7 mouse cellular contexts compared by ENCODE assay signal in genomic region chr6:148830355-148830747, GRCm38 (mm10). TPM values are rescaled to one million over a fixed set of nuclear protein-coding genes. Genes with fewer than 3 reads are reported as not detected.
DNase-seq lines count a peak whose midpoint lies in the region; ATAC-seq and TF ChIP-seq lines count a peak whose summit lies in the region.

No protein-coding gene starts in this region.

- H3K36me3 ChIP-seq in megakaryocyte, embryonic 14.5 days (replicated peaks; ENCODE audit: low read length), result peaks cover 20% of the 10 kb centered on the region
- H3K36me3 ChIP-seq in forebrain, embryonic 11.5 days (ENCODE audit: control insufficient read depth, insufficient read depth, low read length), result no peaks in the 10 kb centered on the region
- H3K36me3 ChIP-seq in limb, embryonic 14.5 days (ENCODE audit: control insufficient read depth, insufficient read depth, low read length), result no peaks in the 10 kb centered on the region
- H3K36me3 ChIP-seq in stomach, embryonic 15.5 days, result no peaks in the 10 kb centered on the region

- no peaks in the 10 kb centered on the region for H3K27me3 ChIP-seq in megakaryocyte, embryonic 14.5 days (replicated peaks)
- H3K27me3 ChIP-seq in forebrain, embryonic 11.5 days (ENCODE audit: control insufficient read depth, insufficient read depth, low read length), result no peaks in the 10 kb centered on the region
- H3K27me3 ChIP-seq in limb, embryonic 14.5 days (ENCODE audit: control insufficient read depth, insufficient read depth, low read length), result no peaks in the 10 kb centered on the region
- no peaks in the 10 kb centered on the region for H3K27me3 ChIP-seq in stomach, embryonic 15.5 days (replicated peaks)

- H3K27ac ChIP-seq in forebrain, embryonic 11.5 days (ENCODE audit: low read depth, low read length), result no peak overlapping the region
- no peak overlapping the region for H3K27ac ChIP-seq in limb, embryonic 14.5 days (replicated peaks; ENCODE audit: low read depth, low read length)
- peak overlapping the region; percentile 62; the same call in 1 of the 2 replicates for H3K27ac ChIP-seq in stomach, embryonic 15.5 days

- peaks cover 37% of the 10 kb centered on the region for H3K4me1 ChIP-seq in megakaryocyte, embryonic 14.5 days
- H3K4me1 ChIP-seq in forebrain, embryonic 11.5 days (replicated peaks; ENCODE audit: control insufficient read depth, insufficient read depth, low read length), result no peaks in the 10 kb centered on the region; the same call in 1 of the 2 replicates
- peaks cover 11% of the 10 kb centered on the region for H3K4me1 ChIP-seq in limb, embryonic 14.5 days (ENCODE audit: control insufficient read depth, insufficient read depth, low read length)
- H3K4me1 ChIP-seq in stomach, embryonic 15.5 days, result peaks cover 6% of the 10 kb centered on the region; the same call in 1 of the 2 replicates

- TF ChIP-seq POLR2A in limb, embryonic 14.5 days (IDR thresholded peaks at IDR 0.05; ENCODE audit: borderline replicate concordance, extremely low read depth, insufficient read depth, insufficient read length), result no peak

- H3K4me3 ChIP-seq in megakaryocyte, embryonic 14.5 days (replicated peaks), result peak overlapping the region; percentile 98
- H3K4me3 ChIP-seq in forebrain, embryonic 11.5 days (ENCODE audit: low read depth, low read length), result peak overlapping the region; percentile 81
- peak overlapping the region; percentile 84 for H3K4me3 ChIP-seq in limb, embryonic 14.5 days (replicated peaks; ENCODE audit: low read length)
- H3K4me3 ChIP-seq in stomach, embryonic 15.5 days (replicated peaks), result peak overlapping the region; percentile 69

- H3K4me2 ChIP-seq in forebrain, embryonic 11.5 days (ENCODE audit: low read depth, low read length, severe bottlenecking), result peak overlapping the region; percentile 65
- H3K4me2 ChIP-seq in limb, embryonic 14.5 days (replicated peaks; ENCODE audit: low read depth, low read length, severe bottlenecking), result peak overlapping the region; percentile 77
- H3K4me2 ChIP-seq in stomach, embryonic 15.5 days, result peak overlapping the region; percentile 85

- DNase-seq in forebrain, embryonic 11.5 days (ENCODE audit: low spot score), result no peak
- DNase-seq in limb, embryonic 14.5 days (ENCODE audit: low spot score), result no peak
- no peak for DNase-seq in layer of hippocampus, adult 18-20 months (ENCODE audit: low spot score in 2 of 2)
- DNase-seq in gastrocnemius, adult 8-10 months (ENCODE audit: low spot score in 2 of 2), result no peak

- H3K9ac ChIP-seq in forebrain, embryonic 11.5 days (ENCODE audit: low read length), result peak overlapping the region; percentile 83
- peak overlapping the region; percentile 73 for H3K9ac ChIP-seq in limb, embryonic 14.5 days (ENCODE audit: low read depth, low read length, severe bottlenecking)
- peak overlapping the region; percentile 73; the same call in 1 of the 2 replicates for H3K9ac ChIP-seq in stomach, embryonic 15.5 days

- WGBS in forebrain, embryonic 11.5 days, result 4% methylated on average over 3 of the region's 3 CpGs
- WGBS in limb, embryonic 14.5 days, result 0% methylated on average over 2 of the region's 3 CpGs
- 2% methylated on average over 3 of the region's 3 CpGs for WGBS in stomach, embryonic 15.5 days

- peaks cover 4% of the 10 kb centered on the region; the same call in 1 of the 2 replicates for H3K9me3 ChIP-seq in megakaryocyte, embryonic 14.5 days
- H3K9me3 ChIP-seq in forebrain, embryonic 11.5 days (ENCODE audit: control insufficient read depth, low read length), result no peaks in the 10 kb centered on the region
- H3K9me3 ChIP-seq in limb, embryonic 14.5 days (ENCODE audit: control insufficient read depth, low read length), result no peaks in the 10 kb centered on the region
- H3K9me3 ChIP-seq in stomach, embryonic 15.5 days, result no peaks in the 10 kb centered on the region

- ATAC-seq in megakaryocyte, adult 5-6 weeks (ENCODE audit: poor library complexity, severe bottlenecking), result no peak
- no peak for ATAC-seq in forebrain, embryonic 11.5 days (replicated peaks; ENCODE audit: low FRiP score)
- ATAC-seq in limb, embryonic 14.5 days (ENCODE audit: low FRiP score, low read depth), result no peak
- no peak for ATAC-seq in stomach, embryonic 15.5 days (ENCODE audit: insufficient read depth, low FRiP score, low read depth)

RNA-seq across cellular contexts. Expression of gene Ipo8, which starts 0.9 kb away (rescaled TPM):
- polyA plus RNA-seq in megakaryocyte, embryonic 14.5 days (2012; ENCODE audit: insufficient read depth, low replicate concordance), result 1.3 and 1.8 TPM in 2 replicates
- total RNA-seq in megakaryocyte, adult 5-6 weeks (2015), result 25.0 and 28.6 TPM in 2 replicates
- total RNA-seq in megakaryocyte, adult 5-6 weeks (2017), result 26.3 and 36.5 TPM in 2 replicates
- polyA plus RNA-seq in forebrain, embryonic 11.5 days (2014; fragmentation: Nextera tagmentation; extraction: Ambion mirVana), result 34.0 and 34.1 TPM in 2 replicates
- 17.3 and 18.6 TPM in 2 replicates for polyA plus RNA-seq in limb, embryonic 14.5 days (2012; rRNA removed)
- 16.8 and 21.0 TPM in 2 replicates for polyA plus RNA-seq in limb, embryonic 14.5 days (2014; fragmentation: Nextera tagmentation; extraction: Ambion mirVana)
- polyA plus RNA-seq in stomach, embryonic 15.5 days (2015; fragmentation: Nextera tagmentation; extraction: Ambion mirVana), result 21.1 and 23.4 TPM in 2 replicates
- total RNA-seq in layer of hippocampus, adult 18-20 months (2021), result 10 to 100 TPM; 47.3 to 51.2 TPM
- 10 to 100 TPM; 15.8 to 20.4 (median 18.1) TPM for total RNA-seq in gastrocnemius, adult 8-10 months (2022)
